Mouse (Mus musculus): ENCODE data around the gene Bri3. TPM values are rescaled to one million over a fixed set of nuclear protein-coding genes. Genes with fewer than 3 reads are reported as not detected.

Gene Bri3
- polyA plus RNA-seq (2014; fragmentation: Nextera tagmentation; extraction: Ambion mirVana), result 128 and 132 TPM in 2 replicates

- no peak for ATAC-seq (ENCODE audit: insufficient number of reproducible peaks, low FRiP score, low TSS enrichment, low read depth)
- Histone ChIP-seq H3K4me2 (ENCODE audit: low read depth, severe bottlenecking) (no peak within 1 kb of the TSS), H3K27ac (replicated peaks; ENCODE audit: low read depth, low read length) (no peak within 1 kb of the TSS), H3K36me3 (ENCODE audit: control insufficient read depth, insufficient read depth, low read length) (no peaks in the 10 kb centered on the region), H3K4me1 (ENCODE audit: control insufficient read depth, insufficient read depth, low read length) (no peaks in the 10 kb centered on the region), H3K9me3 (ENCODE audit: control insufficient read depth, low read length) (no peaks in the 10 kb centered on the region), H3K4me3 (ENCODE audit: low read depth, low read length) (no peak within 1 kb of the TSS), H3K27me3 (ENCODE audit: control insufficient read depth, insufficient read depth, low read length) (no peaks in the 10 kb centered on the region), H3K9ac (ENCODE audit: low read length) (no peak within 1 kb of the TSS)
- 89% methylated on average over 7 of the region's 7 CpGs for WGBS
- DNase-seq (ENCODE audit: low spot score), result no peak
Measured at GRCm38 (mm10) chr5:144243901-144244487, at the start of gene Bri3. TSS of gene Bri3 (plus strand) at chr5:144244437.

GRCm38 (mm10) chr5:144195567-144195966 lies 48.7 kb upstream of the Bri3 start:
- Histone ChIP-seq H3K27me3 (ENCODE audit: control insufficient read depth, insufficient read depth, low read length) (no peaks in the 10 kb centered on the region), H3K4me2 (ENCODE audit: low read depth, severe bottlenecking) (no peak overlapping the region), H3K9me3 (ENCODE audit: control insufficient read depth, low read length) (no peaks in the 10 kb centered on the region), H3K4me3 (ENCODE audit: low read depth, low read length) (no peak overlapping the region), H3K9ac (ENCODE audit: low read length) (no peak overlapping the region), H3K27ac (replicated peaks; ENCODE audit: low read depth, low read length) (no peak overlapping the region), H3K36me3 (ENCODE audit: control insufficient read depth, insufficient read depth, low read length) (no peaks in the 10 kb centered on the region), H3K4me1 (ENCODE audit: control insufficient read depth, insufficient read depth, low read length) (0 out of 2 replicates have a peak, but pooled peaks cover 2% of the 10 kb centered on the region)
- WGBS, result 89% methylated on average over 8 of the region's 8 CpGs
- DNase-seq (ENCODE audit: low spot score) (no peak), ATAC-seq (ENCODE audit: insufficient number of reproducible peaks, low FRiP score, low TSS enrichment, low read depth) (no peak)

- no peak overlapping the region for H3K27ac ChIP-seq (replicated peaks; ENCODE audit: low read depth, low read length)
- H3K9ac ChIP-seq (ENCODE audit: low read length), result no peak overlapping the region
- H3K27me3 ChIP-seq (ENCODE audit: control insufficient read depth, insufficient read depth, low read length), result no peaks in the 10 kb centered on the region
- no peak overlapping the region for H3K4me3 ChIP-seq (ENCODE audit: low read depth, low read length)
- ATAC-seq (ENCODE audit: insufficient number of reproducible peaks, low FRiP score, low TSS enrichment, low read depth), result no peak
- H3K4me2 ChIP-seq (ENCODE audit: low read depth, severe bottlenecking), result no peak overlapping the region
- peaks cover 5% of the 10 kb centered on the region; the same call in 1 of the 2 replicates for H3K36me3 ChIP-seq (ENCODE audit: control insufficient read depth, insufficient read depth, low read length)
- 89% methylated on average over 11 of the region's 11 CpGs for WGBS
- H3K4me1 ChIP-seq (ENCODE audit: control insufficient read depth, insufficient read depth, low read length), result no peaks in the 10 kb centered on the region
- no peaks in the 10 kb centered on the region for H3K9me3 ChIP-seq (ENCODE audit: control insufficient read depth, low read length)
- no peak for DNase-seq (ENCODE audit: low spot score)
Measured at GRCm38 (mm10) chr5:144200616-144201015, 43.6 kb upstream of the Bri3 start.

GRCm38 (mm10) chr5:144202430-144202829 lies 41.8 kb upstream of the Bri3 start:
- no peak overlapping the region for H3K4me2 ChIP-seq (ENCODE audit: low read depth, severe bottlenecking)
- H3K4me3 ChIP-seq (ENCODE audit: low read depth, low read length), result no peak overlapping the region
- DNase-seq (ENCODE audit: low spot score) (no peak), ATAC-seq (ENCODE audit: insufficient number of reproducible peaks, low FRiP score, low TSS enrichment, low read depth) (no peak)
- no peak overlapping the region for H3K9ac ChIP-seq (ENCODE audit: low read length)
- H3K9me3 ChIP-seq (ENCODE audit: control insufficient read depth, low read length), result no peaks in the 10 kb centered on the region
- peaks cover 7% of the 10 kb centered on the region; the same call in 1 of the 2 replicates for H3K36me3 ChIP-seq (ENCODE audit: control insufficient read depth, insufficient read depth, low read length)
- no peaks in the 10 kb centered on the region for H3K27me3 ChIP-seq (ENCODE audit: control insufficient read depth, insufficient read depth, low read length)
- H3K27ac ChIP-seq (replicated peaks; ENCODE audit: low read depth, low read length), result no peak overlapping the region
- no peaks in the 10 kb centered on the region for H3K4me1 ChIP-seq (ENCODE audit: control insufficient read depth, insufficient read depth, low read length)
- WGBS, result 93% methylated on average over 6 of the region's 6 CpGs

- H3K36me3 ChIP-seq (ENCODE audit: control insufficient read depth, insufficient read depth, low read length), result peaks cover 7% of the 10 kb centered on the region; the same call in 1 of the 2 replicates
- no peak for DNase-seq (ENCODE audit: low spot score)
- WGBS, result 91% methylated on average over 10 of the region's 10 CpGs
Measured at GRCm38 (mm10) chr5:144203398-144203959, 40.8 kb upstream of the Bri3 start.

GRCm38 (mm10) chr5:144204303-144204702 lies 39.9 kb upstream of the Bri3 start:
- Histone ChIP-seq H3K27me3 (ENCODE audit: control insufficient read depth, insufficient read depth, low read length) (no peaks in the 10 kb centered on the region), H3K4me2 (ENCODE audit: low read depth, severe bottlenecking) (no peak overlapping the region), H3K9ac (ENCODE audit: low read length) (no peak overlapping the region), H3K4me1 (ENCODE audit: control insufficient read depth, insufficient read depth, low read length) (no peaks in the 10 kb centered on the region), H3K9me3 (ENCODE audit: control insufficient read depth, low read length) (no peaks in the 10 kb centered on the region), H3K27ac (replicated peaks; ENCODE audit: low read depth, low read length) (no peak overlapping the region), H3K36me3 (ENCODE audit: control insufficient read depth, insufficient read depth, low read length) (peaks cover 7% of the 10 kb centered on the region; the same call in 1 of the 2 replicates), H3K4me3 (ENCODE audit: low read depth, low read length) (no peak overlapping the region)
- no peak for ATAC-seq (ENCODE audit: insufficient number of reproducible peaks, low FRiP score, low TSS enrichment, low read depth)
- WGBS, result 91% methylated on average over 12 of the region's 12 CpGs
- no peak for DNase-seq (ENCODE audit: low spot score)

More at GRCm38 (mm10) chr5:144203398-144203959, 40.8 kb upstream of the Bri3 start:
- Histone ChIP-seq H3K4me1 (ENCODE audit: control insufficient read depth, insufficient read depth, low read length) (no peaks in the 10 kb centered on the region), H3K27me3 (ENCODE audit: control insufficient read depth, insufficient read depth, low read length) (no peaks in the 10 kb centered on the region), H3K4me2 (ENCODE audit: low read depth, severe bottlenecking) (no peak overlapping the region), H3K9ac (ENCODE audit: low read length) (no peak overlapping the region), H3K9me3 (ENCODE audit: control insufficient read depth, low read length) (no peaks in the 10 kb centered on the region), H3K27ac (replicated peaks; ENCODE audit: low read depth, low read length) (no peak overlapping the region), H3K4me3 (ENCODE audit: low read depth, low read length) (no peak overlapping the region)
- ATAC-seq (ENCODE audit: insufficient number of reproducible peaks, low FRiP score, low TSS enrichment, low read depth), result no peak

- H3K9me3 ChIP-seq (ENCODE audit: control insufficient read depth, low read length), result no peaks in the 10 kb centered on the region
- no peak overlapping the region for H3K4me3 ChIP-seq (ENCODE audit: low read depth, low read length)
- no peaks in the 10 kb centered on the region for H3K27me3 ChIP-seq (ENCODE audit: control insufficient read depth, insufficient read depth, low read length)
- H3K36me3 ChIP-seq (ENCODE audit: control insufficient read depth, insufficient read depth, low read length), result peaks cover 7% of the 10 kb centered on the region; the same call in 1 of the 2 replicates
- H3K4me2 ChIP-seq (ENCODE audit: low read depth, severe bottlenecking), result no peak overlapping the region
- whole genome bisulfite sequencing, result 83% methylated on average over 10 of the region's 10 CpGs
- ATAC-seq (ENCODE audit: insufficient number of reproducible peaks, low FRiP score, low TSS enrichment, low read depth) (no peak), DNase-seq (ENCODE audit: low spot score) (no peak)
- H3K9ac ChIP-seq (ENCODE audit: low read length), result no peak overlapping the region
- no peak overlapping the region for H3K27ac ChIP-seq (replicated peaks; ENCODE audit: low read depth, low read length)
- no peaks in the 10 kb centered on the region for H3K4me1 ChIP-seq (ENCODE audit: control insufficient read depth, insufficient read depth, low read length)
Measured at GRCm38 (mm10) chr5:144204911-144205310, 39.3 kb upstream of the Bri3 start.

GRCm38 (mm10) chr5:144206069-144206468 lies 38.2 kb upstream of the Bri3 start:
- Histone ChIP-seq H3K4me2 (ENCODE audit: low read depth, severe bottlenecking) (no peak overlapping the region), H3K27ac (replicated peaks; ENCODE audit: low read depth, low read length) (no peak overlapping the region), H3K4me3 (ENCODE audit: low read depth, low read length) (no peak overlapping the region), H3K4me1 (ENCODE audit: control insufficient read depth, insufficient read depth, low read length) (no peaks in the 10 kb centered on the region), H3K9me3 (ENCODE audit: control insufficient read depth, low read length) (no peaks in the 10 kb centered on the region), H3K36me3 (ENCODE audit: control insufficient read depth, insufficient read depth, low read length) (peaks cover 7% of the 10 kb centered on the region; the same call in 1 of the 2 replicates), H3K9ac (ENCODE audit: low read length) (no peak overlapping the region), H3K27me3 (ENCODE audit: control insufficient read depth, insufficient read depth, low read length) (no peaks in the 10 kb centered on the region)
- 90% methylated on average over 15 of the region's 15 CpGs for WGBS
- no peak for DNase-seq (ENCODE audit: low spot score)
- ATAC-seq (ENCODE audit: insufficient number of reproducible peaks, low FRiP score, low TSS enrichment, low read depth), result no peak
